Mouse (Mus musculus): ENCODE data around the gene Kcnj8. TPM values are rescaled to one million over a fixed set of nuclear protein-coding genes. Genes with fewer than 3 reads are reported as not detected.

Gene Kcnj8
- total and polyA plus RNA-seq, 3 experiments, result not detected

GRCm38 (mm10) chr6:142524635-142525308, 46.6 kb downstream of the Kcnj8 start:
- Histone ChIP-seq H3K36me3 (replicated peaks in 1 of 2; ENCODE audit: control insufficient read depth in 1 of 2, insufficient read depth in 1 of 2, low read length in 1 of 2) (no peaks in the 10 kb centered on the region), H3K9me3 (replicated peaks; ENCODE audit: low read length) (no peaks in the 10 kb centered on the region), H3K4me2 (ENCODE audit: insufficient read depth, low read depth, poor library complexity, severe bottlenecking) (no peak overlapping the region), H3K9ac (ENCODE audit: insufficient read depth, low read depth) (no peak overlapping the region), H3K79me2 (replicated peaks; ENCODE audit: control insufficient read depth, extremely low read depth, insufficient read depth, poor library complexity, severe bottlenecking) (no peaks in the 10 kb centered on the region), H3K4me3 (replicated peaks in 1 of 3; ENCODE audit: low read depth in 2 of 3, low read length in 2 of 3, poor library complexity in 1 of 3) (no peak overlapping the region), H3K27me3 (replicated peaks) (no peaks in the 10 kb centered on the region), H3K4me1 (ENCODE audit: control insufficient read depth in 1 of 2, insufficient read depth in 2 of 2) (0 out of 4 replicates have a peak, but pooled peaks cover 0 to 3% of the 10 kb centered on the region in 2 experiments), H3K27ac (ENCODE audit: insufficient read depth, low read depth) (no peak overlapping the region)
- peak; percentile 76 for DNase-seq (ENCODE audit: extremely low read depth)
- dilution Hi-C loops (cut with MboI; ENCODE audit: extremely low pct_ligation_motif_present, extremely low pct_unique_long_range_greater_than_20kb, low sequenced_read_pairs), result no loop called here
- TF ChIP-seq KAT2A (IDR thresholded peaks at IDR 0.05; ENCODE audit: insufficient replicate concordance, low read length) (no peak), CHD2 (IDR thresholded peaks at IDR 0.05; ENCODE audit: low read length) (no peak), RCOR1 (conservative IDR thresholded peaks at IDR 0.05; ENCODE audit: low read depth, low read length) (no peak), MAFK (IDR thresholded peaks at IDR 0.05; ENCODE audit: insufficient replicate concordance, low read length) (no peak), MAZ (IDR thresholded peaks at IDR 0.05; ENCODE audit: low read depth, low read length) (no peak), JUND (conservative IDR thresholded peaks at IDR 0.05; ENCODE audit: low read depth, low read length) (0 out of 2 replicates have a peak, but pooled peaks have one; percentile 25), ELF1 (IDR thresholded peaks at IDR 0.05; ENCODE audit: low read depth, low read length) (peak; percentile 25; the same call in 1 of the 2 replicates), CTCF (conservative IDR thresholded peaks at IDR 0.05 in 1 of 2, IDR thresholded peaks at IDR 0.05 in 1 of 2; ENCODE audit: low read depth in 2 of 2, low read length in 2 of 2) (peak; percentile 45 to 89), ZMIZ1 (IDR thresholded peaks at IDR 0.05; ENCODE audit: low read depth, low read length) (no peak), RAD21 (IDR thresholded peaks at IDR 0.05; ENCODE audit: low read depth, low read length) (peak; percentile 89), MAX (IDR thresholded peaks at IDR 0.05; ENCODE audit: low read length) (no peak), ZC3H11A (IDR thresholded peaks at IDR 0.05; ENCODE audit: low read depth, low read length) (peak; percentile 72), SMC3 (IDR thresholded peaks at IDR 0.05; ENCODE audit: low read depth, low read length) (peak; percentile 90)
- in situ Hi-C loops (cut with MboI; ENCODE audit: low pct_ligation_motif_present, low pct_unique_long_range_greater_than_20kb, low sequenced_read_pairs), result loop anchor here (5.0 to 25.0 kb wide), 3 partner anchors 187 to 1037 kb away; partner anchors contain the start of gene Pyroxd1

- TF ChIP-seq NELFE (IDR thresholded peaks at IDR 0.05; ENCODE audit: low read depth, low read length) (no peak), EP300 (IDR thresholded peaks at IDR 0.05; ENCODE audit: low read length) (no peak), PAX5 (IDR thresholded peaks at IDR 0.05; ENCODE audit: low read length) (no peak), ELF1 (IDR thresholded peaks at IDR 0.05; ENCODE audit: low read depth, low read length) (no peak), RCOR1 (conservative IDR thresholded peaks at IDR 0.05; ENCODE audit: low read depth, low read length) (no peak)
- H3K4me2 ChIP-seq (ENCODE audit: insufficient read depth, low read depth, poor library complexity, severe bottlenecking), result no peak overlapping the region
- H3K27ac ChIP-seq (ENCODE audit: insufficient read depth, low read depth), result no peak overlapping the region
- no peak overlapping the region for H3K4me3 ChIP-seq (replicated peaks in 1 of 3; ENCODE audit: low read depth in 2 of 3, low read length in 2 of 3, poor library complexity in 1 of 3)
- no peak for DNase-seq (ENCODE audit: extremely low read depth)
- no peaks in the 10 kb centered on the region for H3K9me3 ChIP-seq (replicated peaks; ENCODE audit: low read length)
- dilution Hi-C loops (cut with MboI; ENCODE audit: extremely low pct_ligation_motif_present, extremely low pct_unique_long_range_greater_than_20kb, low sequenced_read_pairs), result no loop called here
- no peak overlapping the region for H3K9ac ChIP-seq (ENCODE audit: insufficient read depth, low read depth)
- H3K4me1 ChIP-seq (ENCODE audit: control insufficient read depth in 1 of 2, insufficient read depth in 2 of 2), result peaks cover 3 to 5% of the 10 kb centered on the region in 2 experiments; a peak in 1 of 4 replicates
- no peaks in the 10 kb centered on the region for H3K79me2 ChIP-seq (replicated peaks; ENCODE audit: control insufficient read depth, extremely low read depth, insufficient read depth, poor library complexity, severe bottlenecking)
- H3K27me3 ChIP-seq (replicated peaks), result no peaks in the 10 kb centered on the region
- in situ Hi-C loops (cut with MboI; ENCODE audit: low pct_ligation_motif_present, low pct_unique_long_range_greater_than_20kb, low sequenced_read_pairs), result loop anchor here (5.0 to 25.0 kb wide), 3 partner anchors 184 to 1034 kb away; partner anchors contain the start of gene Pyroxd1
- H3K36me3 ChIP-seq (replicated peaks in 1 of 2; ENCODE audit: control insufficient read depth in 1 of 2, insufficient read depth in 1 of 2, low read length in 1 of 2), result no peaks in the 10 kb centered on the region
Observed at GRCm38 (mm10) chr6:142521591-142522110, 49.8 kb downstream of the Kcnj8 start.

Measured in CH12.LX (cell line).